Mouse (Mus musculus) lung, postnatal 0 days (tissue): ENCODE results near the gene Tmprss3. TPM values are rescaled to one million over a fixed set of nuclear protein-coding genes. Genes with fewer than 3 reads are reported as not detected.

Source experiments
- ATAC-seq: fragments of 200-750 bp; cut with Nextera tagmentation; 2 replicates; pipeline ENCODE4 v1.8.0; 2017; ENCODE audit warnings: moderate library complexity
- DNase-seq: peaks from one replicate; pipeline ENCODE4 v3.0.0-alpha.2; 2016; ENCODE audit warnings: low spot score
- H3K27ac ChIP-seq: fragments of 300-500 bp; sonication (generic); 2 replicates; pipeline ENCODE4 v1.5.1; 2014; ENCODE audit warnings: antibody characterized with exemption, mild to moderate bottlenecking, low read length, mixed read lengths
- H3K27me3 ChIP-seq: fragments of 300-500 bp; sonication (generic); replicated peaks from 2 replicates; pipeline ENCODE4 v1.6.1; 2014; ENCODE audit warnings: low read length, mixed read lengths; ENCODE audit not compliant: insufficient read depth
- H3K36me3 ChIP-seq: fragments of 300-500 bp; sonication (generic); 2 replicates; pipeline ENCODE4 v1.6.1; 2014; ENCODE audit warnings: low read length, mixed read lengths; ENCODE audit not compliant: insufficient read depth
- H3K4me1 ChIP-seq: fragments of 300-500 bp; sonication (generic); 2 replicates; pipeline ENCODE4 v1.6.1; 2014; ENCODE audit warnings: antibody characterized with exemption, low read depth, low read length, mixed read lengths; ENCODE audit not compliant: insufficient read depth
- H3K4me2 ChIP-seq: fragments of 300-500 bp; sonication (generic); replicated peaks from 2 replicates; pipeline ENCODE4 v1.6.1; 2014; ENCODE audit warnings: low read depth, mild to moderate bottlenecking, low read length, moderate library complexity, mixed read lengths
- H3K4me3 ChIP-seq: fragments of 300-500 bp; sonication (generic); 2 replicates; pipeline ENCODE4 v1.5.1; 2014; ENCODE audit warnings: low read depth, low read length
- H3K9ac ChIP-seq: fragments of 300-500 bp; sonication (generic); replicated peaks from 2 replicates; pipeline ENCODE4 v1.6.1; 2014; ENCODE audit warnings: low read depth, mild to moderate bottlenecking
- H3K9me3 ChIP-seq: fragments of 300-500 bp; sonication (generic); 2 replicates; pipeline ENCODE4 v1.6.1; 2016; ENCODE audit warnings: low read length, mixed read lengths
- CTCF ChIP-seq: IDR thresholded peaks from 2 replicates; pipeline ENCODE4 v1.5.1; 2016; ENCODE audit warnings: antibody characterized with exemption, mild to moderate bottlenecking
- EP300 ChIP-seq: IDR thresholded peaks from 2 replicates; pipeline ENCODE4 v1.6.1; 2016; ENCODE audit warnings: antibody characterized with exemption, mild to moderate bottlenecking, control low read depth
- WGBS: fragments of 180-500 bp; shearing (Covaris S2); extraction: QIAGEN DNeasy Blood & Tissue Kit; methylation state at CpG from one replicate; pipeline ENCODE4 v1.1.7; 2014; 5-methylcytosine and 5-hydroxymethylcytosine counted together
- polyA plus RNA-seq: library from polyadenylated mRNA; unstranded; fragments of >200 nt; fragmentation: Nextera tagmentation; extraction: Ambion mirVana; gene quantifications from 2 replicates; pipeline ENCODE4 v1.2.1, GENCODE M21; 2015

The Tmprss3 gene
- polyA plus RNA-seq, 1 experiment from 2014 or later: not detected

- H3K36me3 ChIP-seq: no peaks in the 10 kb centered on the region
- TF ChIP-seq CTCF (no peak), EP300 (no peak)
- H3K4me2 ChIP-seq: no peak overlapping the region
- peak; percentile 22 for DNase-seq
- WGBS: 41% methylated on average over 7 of the region's 7 CpGs
- H3K9me3 ChIP-seq: no peaks in the 10 kb centered on the region
- H3K9ac ChIP-seq: no peak overlapping the region
- H3K4me1 ChIP-seq: no peaks in the 10 kb centered on the region; the same call in 1 of the 2 replicates
- peak; percentile 46 for ATAC-seq
- no peak overlapping the region for H3K27ac ChIP-seq
- no peak overlapping the region for H3K4me3 ChIP-seq
- no peaks in the 10 kb centered on the region for H3K27me3 ChIP-seq
Observed at GRCm38 (mm10) chr17:31223835-31224234, 25.1 kb upstream of the Tmprss3 start.

- Histone ChIP-seq H3K27me3 (no peaks in the 10 kb centered on the region), H3K9ac (no peak overlapping the region), H3K27ac (no peak overlapping the region), H3K4me3 (no peak overlapping the region), H3K4me1 (no peaks in the 10 kb centered on the region; the same call in 1 of the 2 replicates), H3K36me3 (no peaks in the 10 kb centered on the region), H3K4me2 (no peak overlapping the region), H3K9me3 (no peaks in the 10 kb centered on the region)
- no peak for DNase-seq
- no peak for ATAC-seq
- 20% methylated on average over 4 of the region's 4 CpGs for WGBS
- TF ChIP-seq EP300: no peak
- TF ChIP-seq CTCF: no peak
Observed at GRCm38 (mm10) chr17:31222810-31223310, 24.1 kb upstream of the Tmprss3 start.

GRCm38 (mm10) chr17:31216068-31216955, 17.5 kb upstream of the Tmprss3 start:
- DNase-seq: no peak
- no peaks in the 10 kb centered on the region for H3K27me3 ChIP-seq
- H3K9ac ChIP-seq: no peak overlapping the region
- WGBS: 42% methylated on average over 5 of the region's 5 CpGs
- H3K4me3 ChIP-seq: no peak overlapping the region
- H3K36me3 ChIP-seq: no peaks in the 10 kb centered on the region
- ATAC-seq: no peak
- TF ChIP-seq CTCF (no peak), EP300 (no peak)
- no peak overlapping the region for H3K27ac ChIP-seq
- no peaks in the 10 kb centered on the region for H3K4me1 ChIP-seq
- H3K9me3 ChIP-seq: no peaks in the 10 kb centered on the region
- no peak overlapping the region for H3K4me2 ChIP-seq

GRCm38 (mm10) chr17:31211881-31212280, 13.1 kb upstream of the Tmprss3 start:
- Histone ChIP-seq H3K36me3 (no peaks in the 10 kb centered on the region), H3K27ac (no peak overlapping the region), H3K27me3 (no peaks in the 10 kb centered on the region), H3K4me2 (no peak overlapping the region), H3K9ac (no peak overlapping the region), H3K4me1 (no peaks in the 10 kb centered on the region), H3K4me3 (no peak overlapping the region), H3K9me3 (no peaks in the 10 kb centered on the region)
- no peak for DNase-seq
- WGBS: 86% methylated on average over 6 of the region's 6 CpGs
- no peak for ATAC-seq
- TF ChIP-seq EP300 (no peak), CTCF (no peak)

- H3K4me3 ChIP-seq: no peak overlapping the region
- ATAC-seq: no peak
- H3K4me2 ChIP-seq: no peak overlapping the region
- no peak overlapping the region for H3K27ac ChIP-seq
- no peaks in the 10 kb centered on the region for H3K4me1 ChIP-seq
- no peak for TF ChIP-seq CTCF
- no peak for TF ChIP-seq EP300
- no peak for DNase-seq
- H3K9me3 ChIP-seq: no peaks in the 10 kb centered on the region
- no peaks in the 10 kb centered on the region for H3K36me3 ChIP-seq
- H3K27me3 ChIP-seq: no peaks in the 10 kb centered on the region
- WGBS: 74% methylated on average over 7 of the region's 7 CpGs
- no peak overlapping the region for H3K9ac ChIP-seq
Observed at GRCm38 (mm10) chr17:31210299-31210698, 11.5 kb upstream of the Tmprss3 start.

- Histone ChIP-seq H3K9me3 (no peaks in the 10 kb centered on the region), H3K4me1 (no peaks in the 10 kb centered on the region), H3K36me3 (no peaks in the 10 kb centered on the region), H3K27ac (no peak overlapping the region), H3K9ac (no peak overlapping the region), H3K4me2 (no peak overlapping the region), H3K27me3 (no peaks in the 10 kb centered on the region), H3K4me3 (no peak overlapping the region)
- TF ChIP-seq EP300: no peak
- no peak for TF ChIP-seq CTCF
- no peak for ATAC-seq
- DNase-seq: no peak
- 92% methylated on average over 11 of the region's 11 CpGs for WGBS
Observed at GRCm38 (mm10) chr17:31209376-31209930, 10.7 kb upstream of the Tmprss3 start.
